Mouse (Mus musculus): ENCODE results near the gene Sf3a1. TPM values are rescaled to one million over a fixed set of nuclear protein-coding genes. Genes with fewer than 3 reads are reported as not detected.
A peak's percentile ranks its signal among the peaks of the same experiment; 100 is the strongest.

Sf3a1 gene
- polyA plus RNA-seq, 1 experiment from 2014 or later: 47.1 TPM

- H3K4me3 ChIP-seq (replicated peaks): no peak overlapping the region
- no peaks in the 10 kb centered on the region; the same call in 1 of the 2 replicates for H3K27me3 ChIP-seq (replicated peaks)
- peaks cover 2% of the 10 kb centered on the region for H3K4me1 ChIP-seq (replicated peaks)
- peaks cover 32% of the 10 kb centered on the region for H3K36me3 ChIP-seq
- 91% methylated on average over 10 of the region's 10 CpGs for WGBS
- no peaks in the 10 kb centered on the region for H3K9me3 ChIP-seq
- no peak overlapping the region for H3K27ac ChIP-seq
- H3K4me2 ChIP-seq (replicated peaks): no peak overlapping the region
- ATAC-seq: no peak
- H3K9ac ChIP-seq: no peak overlapping the region
Measured at GRCm38 (mm10) chr11:4213107-4213506, 53.0 kb downstream of the Sf3a1 start.

- Histone ChIP-seq H3K27me3 (replicated peaks) (no peaks in the 10 kb centered on the region; the same call in 1 of the 2 replicates), H3K36me3 (peaks cover 30% of the 10 kb centered on the region), H3K4me2 (replicated peaks) (no peak overlapping the region), H3K4me1 (replicated peaks) (peaks cover 7% of the 10 kb centered on the region), H3K9me3 (no peaks in the 10 kb centered on the region), H3K4me3 (replicated peaks) (no peak overlapping the region), H3K27ac (no peak overlapping the region), H3K9ac (no peak overlapping the region)
- ATAC-seq: no peak
- WGBS: 93% methylated on average over 14 of the region's 14 CpGs
Measured at GRCm38 (mm10) chr11:4214572-4214971, 54.4 kb downstream of the Sf3a1 start.

GRCm38 (mm10) chr11:4215061-4215460, 54.9 kb downstream of the Sf3a1 start:
- Histone ChIP-seq H3K27me3 (replicated peaks) (no peaks in the 10 kb centered on the region; the same call in 1 of the 2 replicates), H3K4me1 (replicated peaks) (peaks cover 7% of the 10 kb centered on the region), H3K27ac (no peak overlapping the region), H3K36me3 (peaks cover 27% of the 10 kb centered on the region), H3K9ac (no peak overlapping the region), H3K4me2 (replicated peaks) (no peak overlapping the region), H3K4me3 (replicated peaks) (no peak overlapping the region), H3K9me3 (no peaks in the 10 kb centered on the region)
- WGBS: 82% methylated on average over 10 of the region's 10 CpGs
- ATAC-seq: no peak

GRCm38 (mm10) chr11:4216248-4217000, 56.3 kb downstream of the Sf3a1 start:
- 85% methylated on average over 9 of the region's 9 CpGs for WGBS
- Histone ChIP-seq H3K36me3 (peaks cover 25% of the 10 kb centered on the region), H3K27ac (no peak overlapping the region), H3K9me3 (no peaks in the 10 kb centered on the region), H3K4me3 (replicated peaks) (no peak overlapping the region), H3K4me2 (replicated peaks) (no peak overlapping the region), H3K27me3 (replicated peaks) (no peaks in the 10 kb centered on the region; the same call in 1 of the 2 replicates), H3K4me1 (replicated peaks) (peaks cover 7% of the 10 kb centered on the region), H3K9ac (no peak overlapping the region)
- no peak for ATAC-seq

- H3K4me1 ChIP-seq (replicated peaks): peaks cover 7% of the 10 kb centered on the region
- under 1% methylated on average over 56 of the region's 56 CpGs for WGBS
- no peak within 1 kb of the TSS for H3K27ac ChIP-seq
- H3K9me3 ChIP-seq: no peaks in the 10 kb centered on the region
- peaks cover 11% of the 10 kb centered on the region; the same call in 1 of the 2 replicates for H3K36me3 ChIP-seq
- H3K27me3 ChIP-seq (replicated peaks): no peaks in the 10 kb centered on the region; the same call in 1 of the 2 replicates
- H3K4me3 ChIP-seq (replicated peaks): peak within 1 kb of the TSS; percentile 54
- peak within 1 kb of the TSS; percentile 98 for H3K4me2 ChIP-seq (replicated peaks)
- ATAC-seq: peak; percentile 91
- H3K9ac ChIP-seq: peak within 1 kb of the TSS; percentile 59
Measured at GRCm38 (mm10) chr11:4217914-4218629, 57.9 kb downstream of the Sf3a1 start, which contains the start of gene Castor1. Castor1 (plus strand) TSS chr11:4218225.

GRCm38 (mm10) chr11:4218637-4219036, 58.5 kb downstream of the Sf3a1 start:
- peak overlapping the region; percentile 98 for H3K4me2 ChIP-seq (replicated peaks)
- peaks cover 9% of the 10 kb centered on the region for H3K4me1 ChIP-seq (replicated peaks)
- H3K9me3 ChIP-seq: no peaks in the 10 kb centered on the region
- H3K4me3 ChIP-seq (replicated peaks): peak overlapping the region; percentile 54
- H3K27ac ChIP-seq: no peak overlapping the region
- H3K27me3 ChIP-seq (replicated peaks): no peaks in the 10 kb centered on the region; the same call in 1 of the 2 replicates
- 9% methylated on average over 6 of the region's 6 CpGs for WGBS
- no peak for ATAC-seq
- peaks cover 11% of the 10 kb centered on the region; the same call in 1 of the 2 replicates for H3K36me3 ChIP-seq
- peak overlapping the region; percentile 59 for H3K9ac ChIP-seq

GRCm38 (mm10) chr11:4219317-4219751, 59.2 kb downstream of the Sf3a1 start:
- H3K4me3 ChIP-seq (replicated peaks): no peak overlapping the region
- WGBS: 9% methylated on average over 2 of the region's 2 CpGs
- no peak overlapping the region for H3K27ac ChIP-seq
- H3K27me3 ChIP-seq (replicated peaks): no peaks in the 10 kb centered on the region; the same call in 1 of the 2 replicates
- ATAC-seq: no peak
- peaks cover 8% of the 10 kb centered on the region; the same call in 1 of the 2 replicates for H3K36me3 ChIP-seq
- H3K9ac ChIP-seq: no peak overlapping the region
- H3K4me2 ChIP-seq (replicated peaks): peak overlapping the region; percentile 98; the same call in 1 of the 2 replicates
- H3K9me3 ChIP-seq: no peaks in the 10 kb centered on the region
- peaks cover 9% of the 10 kb centered on the region for H3K4me1 ChIP-seq (replicated peaks)

- no peak for ATAC-seq
- Histone ChIP-seq H3K9me3 (no peaks in the 10 kb centered on the region), H3K9ac (no peak overlapping the region), H3K4me2 (replicated peaks) (no peak overlapping the region), H3K27ac (no peak overlapping the region), H3K27me3 (replicated peaks) (no peaks in the 10 kb centered on the region; the same call in 1 of the 2 replicates), H3K36me3 (peaks cover 2% of the 10 kb centered on the region; the same call in 1 of the 2 replicates), H3K4me3 (replicated peaks) (no peak overlapping the region), H3K4me1 (replicated peaks) (peaks cover 9% of the 10 kb centered on the region)
- 64% methylated on average over 9 of the region's 9 CpGs for WGBS
Measured at GRCm38 (mm10) chr11:4219908-4220307, 59.8 kb downstream of the Sf3a1 start.

GRCm38 (mm10) chr11:4220443-4221400, 60.6 kb downstream of the Sf3a1 start:
- H3K4me3 ChIP-seq (replicated peaks): no peak overlapping the region
- no peak overlapping the region for H3K27ac ChIP-seq
- H3K4me1 ChIP-seq (replicated peaks): peaks cover 9% of the 10 kb centered on the region
- no peak overlapping the region for H3K4me2 ChIP-seq (replicated peaks)
- no peak overlapping the region for H3K9ac ChIP-seq
- 0 out of 2 replicates have a peak, but pooled peaks have one; percentile 29 for ATAC-seq
- 59% methylated on average over 28 of the region's 28 CpGs for WGBS
- no peaks in the 10 kb centered on the region; the same call in 1 of the 2 replicates for H3K27me3 ChIP-seq (replicated peaks)
- H3K36me3 ChIP-seq: no peaks in the 10 kb centered on the region
- no peaks in the 10 kb centered on the region for H3K9me3 ChIP-seq

GRCm38 (mm10) chr11:4222046-4222950, 62.1 kb downstream of the Sf3a1 start:
- H3K36me3 ChIP-seq: no peaks in the 10 kb centered on the region
- ATAC-seq: no peak
- H3K4me2 ChIP-seq (replicated peaks): no peak overlapping the region
- 73% methylated on average over 17 of the region's 17 CpGs for WGBS
- no peak overlapping the region for H3K9ac ChIP-seq
- H3K9me3 ChIP-seq: no peaks in the 10 kb centered on the region
- H3K27me3 ChIP-seq (replicated peaks): no peaks in the 10 kb centered on the region; the same call in 1 of the 2 replicates
- no peak overlapping the region for H3K27ac ChIP-seq
- H3K4me3 ChIP-seq (replicated peaks): no peak overlapping the region
- H3K4me1 ChIP-seq (replicated peaks): peaks cover 11% of the 10 kb centered on the region
